In the genomic region with DNA sequence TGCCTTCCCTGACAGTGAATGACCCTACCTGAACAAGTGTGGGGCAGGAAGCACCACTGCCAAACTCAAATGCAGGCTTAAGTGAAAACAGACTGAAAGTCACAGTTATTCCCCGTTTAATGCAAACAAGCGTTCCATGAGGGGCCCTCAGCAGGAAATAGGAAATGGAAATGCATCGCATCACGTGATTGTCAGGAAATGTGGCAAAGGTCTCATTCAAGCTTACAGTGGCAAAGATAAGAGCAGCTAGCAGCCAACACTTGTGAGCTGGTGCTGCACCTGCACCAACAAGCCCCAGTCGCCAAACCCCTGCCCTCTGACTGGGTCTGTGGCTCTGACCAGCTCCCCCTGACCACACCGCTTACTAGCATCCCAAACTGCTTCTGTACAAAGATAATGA, we compare ENCODE assay signal across 14 mouse cellular contexts.
A peak's percentile ranks its signal among the peaks of the same experiment; 100 is the strongest.
DNase-seq lines count a peak whose midpoint lies in the region; ATAC-seq lines count a peak whose summit lies in the region.
"Had no signal": no experiment of that assay in that cellular context is flagged by ENCODE, and none has a peak within 500 bp of the region (broad histone marks: within the 10 kb centered on the region; RNA-seq: fewer than 3 reads in every experiment).

No protein-coding gene starts in this region.

- DNase-seq in embryonic facial prominence, embryonic 10.5 days (ENCODE audit: low spot score), result no peak
- no peak for DNase-seq in heart, adult 9 months (ENCODE audit: low spot score in 2 of 2)
- peak; percentile 15 for DNase-seq in urinary bladder, postnatal 25 days (ENCODE audit: low spot score)
- no peak for DNase-seq in urinary bladder, postnatal 10 days (ENCODE audit: low spot score)
- DNase-seq in adipocyte (ENCODE audit: low spot score), result no peak
- DNase-seq: adrenal gland, postnatal 14 days; cerebellum, postnatal 10 days; lung, postnatal 4 days; right cerebral cortex, postnatal 4 days had no signal

- H3K9me3 ChIP-seq in embryonic facial prominence, embryonic 13.5 days, result no peaks in the 10 kb centered on the region
- H3K9me3 ChIP-seq in embryonic facial prominence, embryonic 10.5 days, result no peaks in the 10 kb centered on the region
- no peaks in the 10 kb centered on the region for H3K9me3 ChIP-seq in heart, embryonic 16.5 days (replicated peaks; ENCODE audit: control insufficient read depth, low read length)
- H3K9me3 ChIP-seq in midbrain, embryonic 15.5 days, result no peaks in the 10 kb centered on the region
- H3K9me3 ChIP-seq: midbrain, embryonic 13.5 days had no signal

- no peak overlapping the region for H3K4me3 ChIP-seq in embryonic facial prominence, embryonic 13.5 days
- H3K4me3 ChIP-seq in embryonic facial prominence, embryonic 10.5 days, result no peak overlapping the region
- H3K4me3 ChIP-seq in heart, embryonic 16.5 days (ENCODE audit: low read length), result no peak overlapping the region
- no peak overlapping the region for H3K4me3 ChIP-seq in midbrain, embryonic 15.5 days
- H3K4me3 ChIP-seq: midbrain, embryonic 13.5 days had no signal

- peaks cover 76% of the 10 kb centered on the region for H3K36me3 ChIP-seq in embryonic facial prominence, embryonic 13.5 days
- peaks cover 92% of the 10 kb centered on the region for H3K36me3 ChIP-seq in embryonic facial prominence, embryonic 10.5 days (replicated peaks)
- peaks cover 10% of the 10 kb centered on the region for H3K36me3 ChIP-seq in heart, embryonic 16.5 days (ENCODE audit: control insufficient read depth, insufficient read depth)
- peaks cover 12% of the 10 kb centered on the region for H3K36me3 ChIP-seq in midbrain, embryonic 15.5 days (replicated peaks)

- peaks cover 10% of the 10 kb centered on the region; the same call in 1 of the 2 replicates for H3K4me1 ChIP-seq in embryonic facial prominence, embryonic 13.5 days
- no peaks in the 10 kb centered on the region for H3K4me1 ChIP-seq in embryonic facial prominence, embryonic 10.5 days
- H3K4me1 ChIP-seq in heart, embryonic 16.5 days (ENCODE audit: control insufficient read depth, insufficient read depth, low read length), result peaks cover 11% of the 10 kb centered on the region
- H3K4me1 ChIP-seq in midbrain, embryonic 15.5 days, result peaks cover 7% of the 10 kb centered on the region

- no peaks in the 10 kb centered on the region for H3K27me3 ChIP-seq in embryonic facial prominence, embryonic 13.5 days
- no peaks in the 10 kb centered on the region for H3K27me3 ChIP-seq in embryonic facial prominence, embryonic 10.5 days (replicated peaks; ENCODE audit: low read depth, poor library complexity, severe bottlenecking)
- H3K27me3 ChIP-seq in heart, embryonic 16.5 days (ENCODE audit: control insufficient read depth, insufficient read depth, low read length), result no peaks in the 10 kb centered on the region
- H3K27me3 ChIP-seq in midbrain, embryonic 15.5 days (replicated peaks), result no peaks in the 10 kb centered on the region
- H3K27me3 ChIP-seq: midbrain, embryonic 13.5 days had no signal

- H3K27ac ChIP-seq in embryonic facial prominence, embryonic 13.5 days, result no peak overlapping the region; the same call in 1 of the 2 replicates
- H3K27ac ChIP-seq in embryonic facial prominence, embryonic 10.5 days (replicated peaks), result no peak overlapping the region
- H3K27ac ChIP-seq in heart, embryonic 16.5 days (ENCODE audit: low read length), result peak overlapping the region; percentile 16; the same call in 1 of the 2 replicates
- no peak overlapping the region for H3K27ac ChIP-seq in midbrain, embryonic 15.5 days
- H3K27ac ChIP-seq: liver, embryonic 14.5 days; midbrain, embryonic 13.5 days had no signal

- H3K9ac ChIP-seq in embryonic facial prominence, embryonic 13.5 days, result 0 out of 2 replicates have a peak overlapping the region, but pooled peaks have one; percentile 4
- H3K9ac ChIP-seq in heart, embryonic 16.5 days (ENCODE audit: low read length), result no peak overlapping the region
- no peak overlapping the region for H3K9ac ChIP-seq in midbrain, embryonic 15.5 days
- H3K9ac ChIP-seq: liver, embryonic 14.5 days; midbrain, embryonic 13.5 days had no signal

- H3K4me2 ChIP-seq in embryonic facial prominence, embryonic 13.5 days, result no peak overlapping the region
- H3K4me2 ChIP-seq in heart, embryonic 16.5 days (ENCODE audit: low read depth, low read length), result no peak overlapping the region
- no peak overlapping the region for H3K4me2 ChIP-seq in midbrain, embryonic 15.5 days
- H3K4me2 ChIP-seq: midbrain, embryonic 13.5 days had no signal

- ATAC-seq in embryonic facial prominence, embryonic 13.5 days (ENCODE audit: insufficient number of reproducible peaks, insufficient read depth, low FRiP score, low TSS enrichment, low read depth), result no peak
- ATAC-seq in heart, embryonic 16.5 days (replicated peaks; ENCODE audit: extremely low read depth, insufficient read depth, low FRiP score), result no peak
- no peak for ATAC-seq in midbrain, embryonic 15.5 days (replicated peaks)
- ATAC-seq: midbrain, embryonic 13.5 days had no signal

- WGBS in embryonic facial prominence, embryonic 13.5 days, result 62% methylated on average over 6 of the region's 6 CpGs
- 79% methylated on average over 6 of the region's 6 CpGs for WGBS in embryonic facial prominence, embryonic 10.5 days
- 63% methylated on average over 6 of the region's 6 CpGs for WGBS in heart, embryonic 16.5 days
- WGBS in midbrain, embryonic 15.5 days, result 88% methylated on average over 6 of the region's 6 CpGs
